Mouse (Mus musculus) cerebellum, adult 9-10 months (tissue): ENCODE measurements around the gene Pip5k1c.

Source experiments
- DNase-seq: peaks from one replicate; pipeline ENCODE4 v3.0.0; 2022

The Pip5k1c gene

GRCm38 (mm10) chr10:81284719-81285118, 8.0 kb upstream of the Pip5k1c start:
- DNase-seq, result peak; percentile 57

GRCm38 (mm10) chr10:81285694-81286450, 6.9 kb upstream of the Pip5k1c start:
- peak; percentile 82 for DNase-seq

- DNase-seq, result no peak
These were observed 6.2 kb upstream of the Pip5k1c start for GRCm38 (mm10) chr10:81286586-81286985.

DNA sequence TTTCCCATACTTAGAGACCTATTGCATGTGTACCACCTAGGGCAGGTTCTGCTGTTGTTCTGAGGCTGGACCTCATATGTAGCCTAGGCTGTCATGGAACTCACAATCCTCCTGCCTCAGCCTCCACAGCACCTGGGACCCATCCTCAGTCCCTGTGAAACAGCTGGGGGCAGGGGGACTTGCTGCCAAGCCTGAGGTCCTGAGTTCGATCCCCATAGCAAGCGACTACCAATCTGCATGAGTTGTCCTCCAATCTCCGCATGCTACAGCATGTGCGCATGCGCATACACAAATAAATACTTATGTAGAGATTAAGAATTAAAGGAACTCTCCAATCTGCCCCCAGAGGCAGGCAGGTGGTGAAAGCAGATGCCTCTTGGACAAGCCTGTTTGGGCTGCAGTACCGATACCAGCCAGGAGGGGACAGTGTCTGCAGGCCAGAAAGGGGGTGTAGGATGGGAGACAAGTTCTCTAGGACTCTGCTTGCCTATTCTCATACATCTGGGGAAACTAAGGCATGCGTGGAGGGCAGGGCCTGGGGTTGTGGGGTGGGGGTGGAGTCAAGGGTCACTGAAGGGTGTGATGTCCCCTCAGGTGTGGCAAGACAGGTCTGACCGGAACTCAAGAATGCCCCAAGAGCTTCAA, 5.1 kb upstream of the Pip5k1c start:
- DNase-seq, result peak; percentile 74

DNA sequence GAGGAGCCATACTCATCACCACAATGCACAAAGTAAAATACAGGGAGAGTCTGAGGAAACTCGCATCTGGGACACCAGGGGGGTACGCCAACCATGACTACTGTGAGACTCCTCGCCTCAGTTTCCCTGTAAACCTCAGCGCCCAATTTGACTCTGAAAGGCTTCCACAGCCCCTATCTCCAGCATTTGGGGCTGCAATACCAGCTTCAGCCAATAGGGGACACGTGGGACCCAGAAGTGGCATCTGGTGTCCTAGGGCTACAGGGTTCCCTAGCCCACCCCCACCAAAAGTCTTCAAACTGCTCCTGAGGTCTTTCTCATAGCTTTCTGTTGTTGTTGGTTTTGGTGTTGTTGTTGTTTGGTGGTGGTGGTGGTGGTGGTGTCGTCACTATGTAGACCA, 4.2 kb upstream of the Pip5k1c start:
- peak; percentile 67 for DNase-seq

- peak; percentile 78 for DNase-seq
These were observed 3.5 kb upstream of the Pip5k1c start for GRCm38 (mm10) chr10:81289278-81289677.

- peak; percentile 59 for DNase-seq
These were observed 3.0 kb upstream of the Pip5k1c start for GRCm38 (mm10) chr10:81289811-81290210.

GRCm38 (mm10) chr10:81290698-81291460, 1.9 kb upstream of the Pip5k1c start:
- peak; percentile 72 for DNase-seq

DNA sequence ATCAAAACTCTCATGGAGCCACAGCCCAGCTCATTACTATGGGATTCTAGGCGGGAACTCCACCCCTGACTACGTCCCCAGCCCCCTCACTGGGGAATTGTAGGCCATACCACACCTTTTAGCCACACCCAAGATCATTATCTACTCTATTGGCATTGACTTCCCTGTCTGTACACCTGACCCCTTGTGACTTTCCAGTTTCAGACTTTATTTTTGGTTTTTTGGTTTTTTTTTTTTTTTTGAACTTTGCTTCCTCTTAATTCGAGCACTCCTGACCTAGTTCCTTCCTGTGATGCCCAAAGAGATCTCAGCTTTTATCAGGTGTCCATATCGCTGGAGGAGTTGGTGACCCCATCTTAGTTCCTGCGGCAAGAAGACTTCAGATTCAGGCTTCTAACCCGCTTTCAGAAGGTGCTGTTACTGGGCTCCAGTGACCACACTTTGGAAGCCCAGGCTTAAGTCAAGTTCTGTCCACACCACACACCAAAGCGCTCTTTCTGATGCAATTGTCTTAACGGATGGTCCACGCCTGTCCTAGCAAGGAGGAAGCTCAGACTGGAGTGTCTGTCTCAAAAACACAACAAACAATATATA, 1.2 kb upstream of the Pip5k1c start, which contains the start of gene Tjp3:
Gene Tjp3, minus strand, starts transcription at position 71 of the 594 bp plus-strand sequence.
- DNase-seq, result peak; percentile 69

GRCm38 (mm10) chr10:81293334-81294030, 719 bp downstream of the Pip5k1c start:
- peak; percentile 70 for DNase-seq

DNA sequence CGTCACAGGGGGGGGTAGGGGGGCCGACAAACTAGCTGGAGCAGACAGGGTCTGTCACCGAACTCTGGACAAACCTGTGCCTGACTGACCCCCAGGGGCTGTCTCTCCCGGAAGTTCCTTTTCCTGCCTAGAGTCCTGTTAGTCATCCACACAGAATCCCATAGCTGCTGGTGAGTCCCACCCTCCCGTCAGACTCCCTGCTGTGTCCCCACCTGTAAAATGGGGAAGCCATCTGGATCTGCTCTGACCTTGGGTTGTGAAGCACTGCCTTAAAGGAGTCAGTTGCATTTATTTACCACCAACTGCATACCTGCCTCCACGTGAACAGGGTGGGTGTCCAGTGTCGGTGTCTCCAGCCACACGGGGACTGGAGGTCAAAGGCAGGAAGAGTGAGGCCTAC, 1.7 kb downstream of the Pip5k1c start:
- peak; percentile 93 for DNase-seq

DNA sequence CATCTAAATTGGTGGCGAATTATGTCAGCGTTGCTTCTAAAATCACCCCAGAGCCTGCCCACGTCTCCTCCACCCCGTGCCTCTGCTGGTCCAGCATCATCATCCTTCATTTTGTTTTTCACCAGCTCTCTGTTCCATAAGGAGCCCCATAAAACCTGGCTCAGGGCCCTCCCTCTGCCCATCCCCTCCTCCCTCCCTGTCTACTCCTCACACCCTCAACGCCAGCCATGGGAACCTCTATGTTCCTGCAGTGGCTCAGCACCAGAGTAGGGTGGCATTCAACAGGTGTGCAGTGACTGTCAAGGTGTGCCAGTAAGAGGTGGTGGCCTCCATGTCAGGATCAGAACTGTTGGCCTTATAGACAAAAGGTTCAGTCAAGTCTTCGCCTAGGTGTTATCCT, 2.4 kb downstream of the Pip5k1c start:
- peak; percentile 76 for DNase-seq

- DNase-seq, result no peak
These were observed 4.5 kb downstream of the Pip5k1c start for GRCm38 (mm10) chr10:81297246-81297645.

DNA sequence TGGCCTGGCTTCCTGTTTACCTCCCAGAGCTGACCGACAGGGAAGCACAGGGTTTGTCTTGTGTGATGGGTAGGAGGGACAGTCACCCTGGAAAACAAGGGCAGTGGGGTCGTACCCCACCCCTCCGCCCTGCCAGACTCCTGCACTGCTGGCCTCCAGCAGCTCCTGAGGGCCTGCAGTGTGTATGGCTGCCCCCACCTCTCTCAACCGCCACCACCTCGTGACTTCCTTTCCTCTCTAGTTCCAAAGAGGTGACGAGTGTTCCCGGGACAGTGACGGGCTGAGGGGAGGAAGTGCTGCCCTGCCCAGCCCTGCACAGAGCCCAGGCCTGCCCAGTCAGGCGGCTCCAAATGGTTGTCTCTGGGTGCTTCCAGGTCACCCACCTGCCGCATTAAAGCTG, 5.1 kb downstream of the Pip5k1c start:
- DNase-seq, result no peak

- peak; percentile 46 for DNase-seq
These were observed 5.8 kb downstream of the Pip5k1c start for GRCm38 (mm10) chr10:81298369-81299100.

DNA sequence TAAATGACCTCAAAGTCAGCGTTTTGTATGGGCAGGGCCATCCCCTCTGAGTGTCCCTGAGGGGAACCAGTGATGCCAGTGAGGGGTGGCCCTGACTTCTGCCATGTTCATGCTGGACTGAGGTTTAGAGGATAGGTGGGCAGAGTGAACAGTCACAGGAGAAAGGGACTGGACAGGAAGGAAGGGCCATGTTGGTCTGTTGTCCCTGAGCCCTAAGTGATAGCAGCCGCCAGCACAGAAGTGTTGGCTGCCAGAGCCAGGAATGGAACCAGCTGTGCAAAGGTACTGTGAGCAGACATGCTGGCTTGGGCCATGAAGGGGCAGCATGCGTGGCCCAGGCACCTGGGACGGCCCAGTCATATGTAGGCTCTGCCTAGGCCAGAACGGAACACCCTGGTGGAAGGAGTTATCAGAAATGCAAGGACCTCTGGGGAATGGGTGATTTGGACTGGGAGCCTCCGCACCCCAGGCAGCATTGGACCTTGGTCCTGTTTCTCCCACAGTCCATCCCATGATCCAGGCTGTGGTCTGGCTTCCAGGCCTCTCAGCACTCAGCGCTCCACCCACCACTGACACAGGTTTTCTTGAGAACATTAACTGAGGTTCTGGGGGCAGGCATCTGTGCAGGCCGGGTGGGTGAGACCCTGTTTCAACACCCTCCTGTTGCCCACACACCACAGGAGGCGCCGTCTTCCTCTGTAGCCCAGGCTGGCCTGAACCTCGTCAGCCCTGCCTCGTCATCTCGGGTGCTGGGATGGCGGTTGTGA, 7.0 kb downstream of the Pip5k1c start:
- DNase-seq, result peak; percentile 37

DNA sequence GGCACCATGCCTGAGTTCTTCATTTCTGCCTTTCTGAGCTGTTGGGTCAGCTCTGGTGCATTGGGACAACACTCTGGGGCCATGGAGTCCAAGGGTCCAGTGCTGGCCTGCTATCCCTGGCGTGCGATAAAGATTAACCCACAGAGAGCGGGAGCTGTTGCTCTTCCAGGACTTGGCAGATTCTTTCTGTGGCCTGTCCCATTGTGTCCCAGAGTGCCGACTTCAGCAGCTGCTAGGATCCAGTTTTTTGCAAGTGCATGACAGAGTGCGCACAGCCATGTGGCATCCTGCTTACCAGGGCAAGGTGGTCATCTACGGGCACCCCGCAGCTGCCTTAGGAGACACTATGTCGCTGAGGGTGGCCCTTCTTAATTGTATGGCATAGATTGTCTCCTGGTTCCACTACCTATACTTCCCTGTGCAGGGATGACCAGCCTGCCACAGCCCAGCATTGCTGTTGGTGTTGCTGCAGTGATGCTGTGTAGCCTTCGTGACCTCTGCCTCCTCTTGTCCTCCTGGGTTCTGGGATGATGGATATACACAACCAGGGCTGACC, 7.7 kb downstream of the Pip5k1c start:
- no peak for DNase-seq

GRCm38 (mm10) chr10:81301321-81301720, 8.6 kb downstream of the Pip5k1c start:
- DNase-seq, result peak; percentile 86

DNA sequence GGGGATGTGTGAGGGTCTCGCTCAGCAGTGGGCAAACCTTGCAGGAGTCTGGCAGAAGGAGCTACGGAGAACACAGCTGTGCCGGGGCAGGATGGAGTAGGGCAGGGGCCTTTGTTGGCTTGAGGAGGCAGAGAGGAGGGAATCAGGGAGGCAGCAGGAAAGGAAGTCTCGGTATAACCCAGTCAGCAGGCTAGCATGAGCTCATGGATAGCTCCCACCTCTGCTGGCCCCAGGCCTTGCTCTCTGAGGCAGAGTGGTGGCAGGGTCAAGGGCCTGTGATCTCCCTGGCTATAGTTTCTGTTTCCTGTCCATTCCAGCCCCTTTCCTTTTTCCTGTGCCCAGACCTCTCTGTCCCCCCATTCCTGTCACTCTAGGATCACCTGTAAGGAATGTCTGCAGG, 9.5 kb downstream of the Pip5k1c start:
- peak; percentile 59 for DNase-seq

- no peak for DNase-seq
These were observed 10.0 kb downstream of the Pip5k1c start for GRCm38 (mm10) chr10:81302781-81303218.

GRCm38 (mm10) chr10:81303258-81303657, 10.5 kb downstream of the Pip5k1c start:
- DNase-seq, result no peak
